In the genomic region with DNA sequence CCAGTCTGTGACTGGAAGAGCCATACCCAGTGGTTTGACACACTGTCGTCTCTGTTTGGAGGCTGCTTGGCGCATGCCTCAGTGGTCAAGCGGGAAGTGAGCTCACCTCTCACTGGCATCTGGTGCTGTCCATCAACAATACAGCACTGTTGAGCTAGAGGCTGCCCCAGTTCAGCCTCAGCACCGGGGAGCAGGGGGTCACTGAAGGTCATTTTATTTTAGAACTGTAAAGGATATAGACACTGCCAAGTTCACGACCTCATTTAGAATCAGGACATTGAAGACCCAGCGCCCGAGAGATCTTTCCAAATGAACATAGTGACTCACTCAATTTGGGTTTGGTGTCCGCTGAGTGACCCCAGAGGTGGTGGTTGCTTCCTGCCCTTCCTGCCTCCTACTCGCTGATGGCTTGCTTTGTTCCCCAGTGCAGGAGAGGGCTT, we compare ENCODE assay signal across 10 mouse cellular contexts.
DNase-seq lines count a peak whose midpoint lies in the region; ATAC-seq lines count a peak whose summit lies in the region.
"Had no signal": no experiment of that assay in that cellular context is flagged by ENCODE, and none has a peak within 500 bp of the region (broad histone marks: within the 10 kb centered on the region; RNA-seq: fewer than 3 reads in every experiment).

No protein-coding gene starts in this region.

- no peaks in the 10 kb centered on the region for H3K36me3 ChIP-seq in hindbrain, embryonic 12.5 days
- H3K36me3 ChIP-seq: heart, embryonic 13.5 days; neural tube, embryonic 15.5 days had no signal

- H3K27ac ChIP-seq in brown adipose tissue, adult 24 weeks (replicated peaks; ENCODE audit: low read depth, low read length), result peak overlapping the region; percentile 62
- no peak overlapping the region for H3K27ac ChIP-seq in hindbrain, embryonic 12.5 days
- H3K27ac ChIP-seq: heart, embryonic 13.5 days; neural tube, embryonic 15.5 days had no signal

- peak; percentile 29 for DNase-seq in left cerebral cortex, adult 11 months (ENCODE audit: low spot score)
- no peak for DNase-seq in left cerebral cortex, postnatal 10 days (ENCODE audit: extremely low spot score in 1 of 2, low spot score in 2 of 2)
- DNase-seq in heart, postnatal 25 days (ENCODE audit: low spot score), result peak; percentile 27
- peak; percentile 2 for DNase-seq in lung, postnatal 36 days
- DNase-seq in embryo, embryonic 9.5 days (ENCODE audit: extremely low spot score), result no peak
- DNase-seq in urinary bladder, postnatal 4 days (ENCODE audit: low spot score in 2 of 2), result no peak

- H3K9ac ChIP-seq in hindbrain, embryonic 12.5 days, result no peak overlapping the region
- H3K9ac ChIP-seq: heart, embryonic 13.5 days; neural tube, embryonic 15.5 days had no signal

- no peak overlapping the region for H3K4me3 ChIP-seq in brown adipose tissue, adult 24 weeks (ENCODE audit: insufficient read depth, low read depth, low read length)
- H3K4me3 ChIP-seq in hindbrain, embryonic 12.5 days, result no peak overlapping the region
- H3K4me3 ChIP-seq: heart, embryonic 13.5 days; neural tube, embryonic 15.5 days had no signal

- peaks cover 14% of the 10 kb centered on the region; the same call in 1 of the 2 replicates for H3K27me3 ChIP-seq in hindbrain, embryonic 12.5 days
- H3K27me3 ChIP-seq: heart, embryonic 13.5 days; neural tube, embryonic 15.5 days had no signal

- 66% methylated on average over 9 of the region's 9 CpGs for WGBS in hindbrain, embryonic 12.5 days

- ATAC-seq in hindbrain, embryonic 12.5 days (ENCODE audit: low FRiP score), result no peak

- H3K4me1 ChIP-seq in brown adipose tissue, adult 24 weeks (ENCODE audit: control insufficient read depth, insufficient read depth, insufficient read length, low read length), result peaks cover 22% of the 10 kb centered on the region
- no peaks in the 10 kb centered on the region for H3K4me1 ChIP-seq in hindbrain, embryonic 12.5 days
- H3K4me1 ChIP-seq: neural tube, embryonic 15.5 days had no signal

- no peak overlapping the region for H3K4me2 ChIP-seq in hindbrain, embryonic 12.5 days (replicated peaks)
- H3K4me2 ChIP-seq: heart, embryonic 13.5 days; neural tube, embryonic 15.5 days had no signal

- H3K9me3 ChIP-seq in hindbrain, embryonic 12.5 days (replicated peaks), result no peaks in the 10 kb centered on the region
- H3K9me3 ChIP-seq: heart, embryonic 13.5 days; neural tube, embryonic 15.5 days had no signal

- intact Hi-C loops in left cerebral cortex, postnatal 10 days (cut with DNase I), result no loop called here
- intact Hi-C loops in heart, postnatal 25 days (cut with DNase I), result no loop called here

Comparison
In these comparisons a context has a peak if more than half of its experiments do, and no peak if none do; other contexts are left out.
1. DNase-seq: peak in left cerebral cortex, adult 11 months (single experiment), heart, postnatal 25 days (single experiment) and lung, postnatal 36 days (single experiment); none in left cerebral cortex, postnatal 10 days (0 of 2), embryo, embryonic 9.5 days (single experiment) and urinary bladder, postnatal 4 days (0 of 2).